In genomic region chr11:75168590-75169361, GRCm38 (mm10) we compare ENCODE assay signal across 8 mouse cellular contexts. TPM values are rescaled to one million over a fixed set of nuclear protein-coding genes. Genes with fewer than 3 reads are reported as not detected.
A peak's percentile ranks its signal among the peaks of the same experiment; 100 is the strongest.
DNase-seq lines count a peak whose midpoint lies in the region; ATAC-seq and TF ChIP-seq lines count a peak whose summit lies in the region.

No protein-coding gene starts in this region.

- ATAC-seq in lung, embryonic 15.5 days (ENCODE audit: borderline replicate concordance, extremely low read depth, low FRiP score, low TSS enrichment) = peak; percentile 36

- peak; percentile 94 for TF ChIP-seq RAD21 in CH12.LX (IDR thresholded peaks at IDR 0.05; ENCODE audit: low read depth, low read length)

- H3K27ac ChIP-seq in CH12.LX (ENCODE audit: insufficient read depth, low read depth) = peak overlapping the region; percentile 29
- peak overlapping the region; percentile 24; the same call in 1 of the 2 replicates for H3K27ac ChIP-seq in bone marrow, adult 2 months (ENCODE audit: control insufficient read depth, insufficient read depth, low read depth, low read length, poor library complexity)
- peak overlapping the region; percentile 67 for H3K27ac ChIP-seq in forebrain, embryonic 10.5 days
- H3K27ac ChIP-seq in lung, embryonic 15.5 days = peak overlapping the region; percentile 89

- TF ChIP-seq EP300 in CH12.LX (IDR thresholded peaks at IDR 0.05; ENCODE audit: low read length) = no peak

- peaks cover 16 to 55% of the 10 kb centered on the region in 2 experiments for H3K4me1 ChIP-seq in CH12.LX (ENCODE audit: control insufficient read depth in 1 of 2, insufficient read depth in 2 of 2)
- H3K4me1 ChIP-seq in bone marrow, adult 2 months (ENCODE audit: control insufficient read depth, insufficient read depth, low read length) = peaks cover 7% of the 10 kb centered on the region
- H3K4me1 ChIP-seq in forebrain, embryonic 10.5 days = peaks cover 91% of the 10 kb centered on the region
- peaks cover 90% of the 10 kb centered on the region for H3K4me1 ChIP-seq in lung, embryonic 15.5 days

- H3K36me3 ChIP-seq in CH12.LX (replicated peaks in 1 of 2; ENCODE audit: control insufficient read depth in 1 of 2, insufficient read depth in 1 of 2, low read length in 1 of 2) = peaks cover 32 to 36% of the 10 kb centered on the region in 2 experiments
- peaks cover under 1% of the 10 kb centered on the region for H3K36me3 ChIP-seq in forebrain, embryonic 10.5 days (replicated peaks)
- peaks cover 4% of the 10 kb centered on the region; the same call in 1 of the 2 replicates for H3K36me3 ChIP-seq in lung, embryonic 15.5 days

- H3K4me3 ChIP-seq in CH12.LX (replicated peaks in 1 of 3; ENCODE audit: low read depth in 2 of 3, low read length in 2 of 3, poor library complexity in 1 of 3) = peak overlapping the region; percentile 61 to 74 (median 71)
- H3K4me3 ChIP-seq in bone marrow, adult 2 months (replicated peaks; ENCODE audit: control insufficient read depth, low read depth, low read length) = peak overlapping the region; percentile 28
- peak overlapping the region; percentile 57 for H3K4me3 ChIP-seq in forebrain, embryonic 10.5 days
- peak overlapping the region; percentile 63 for H3K4me3 ChIP-seq in lung, embryonic 15.5 days

- H3K9me3 ChIP-seq in CH12.LX (replicated peaks; ENCODE audit: low read length) = peaks cover 29% of the 10 kb centered on the region
- no peaks in the 10 kb centered on the region for H3K9me3 ChIP-seq in forebrain, embryonic 10.5 days
- no peaks in the 10 kb centered on the region for H3K9me3 ChIP-seq in lung, embryonic 15.5 days

- peak overlapping the region; percentile 85 for H3K9ac ChIP-seq in CH12.LX (ENCODE audit: insufficient read depth, low read depth)
- H3K9ac ChIP-seq in lung, embryonic 15.5 days = peak overlapping the region; percentile 71

- in situ Hi-C loops in CH12.LX (cut with MboI; ENCODE audit: low pct_ligation_motif_present, low pct_unique_long_range_greater_than_20kb, low sequenced_read_pairs) = loop anchor here (25.0 kb wide), 1 partner anchor 531 kb away; the partner anchor contains the start of gene Cluh

- H3K4me2 ChIP-seq in CH12.LX (ENCODE audit: insufficient read depth, low read depth, poor library complexity, severe bottlenecking) = peak overlapping the region; percentile 90
- peak overlapping the region; percentile 90 for H3K4me2 ChIP-seq in lung, embryonic 15.5 days

- TF ChIP-seq POLR2A in CH12.LX (IDR thresholded peaks at IDR 0.05; ENCODE audit: low read depth, low read length) = peak; percentile 64; the same call in 1 of the 2 replicates
- no peak for TF ChIP-seq POLR2A in bone marrow, adult 2 months (IDR thresholded peaks at IDR 0.05; ENCODE audit: borderline replicate concordance, control insufficient read depth, low read depth, low read length)

- peaks cover 30% of the 10 kb centered on the region for H3K27me3 ChIP-seq in CH12.LX (replicated peaks)
- peaks cover 100% of the 10 kb centered on the region for H3K27me3 ChIP-seq in forebrain, embryonic 10.5 days (ENCODE audit: poor library complexity, severe bottlenecking)
- peaks cover 97% of the 10 kb centered on the region for H3K27me3 ChIP-seq in lung, embryonic 15.5 days

- peak in 1 of 2 experiments; percentile 99; a peak in 2 of 4 replicates for TF ChIP-seq CTCF in CH12.LX (conservative IDR thresholded peaks at IDR 0.05 in 1 of 2, IDR thresholded peaks at IDR 0.05 in 1 of 2; ENCODE audit: low read depth in 2 of 2, low read length in 2 of 2)
- TF ChIP-seq CTCF in bone marrow, adult 2 months (IDR thresholded peaks at IDR 0.05; ENCODE audit: control insufficient read depth, insufficient read depth, low read length) = peak; percentile 87

- dilution Hi-C loops in CH12.LX (cut with MboI; ENCODE audit: extremely low pct_ligation_motif_present, extremely low pct_unique_long_range_greater_than_20kb, low sequenced_read_pairs) = no loop called here

- H3K79me2 ChIP-seq in CH12.LX (replicated peaks; ENCODE audit: control insufficient read depth, extremely low read depth, insufficient read depth, poor library complexity, severe bottlenecking) = no peaks in the 10 kb centered on the region; the same call in 1 of the 2 replicates

- WGBS in bone marrow, adult 2 months = under 1% methylated on average over 80 of the region's 83 CpGs
- under 1% methylated on average over 83 of the region's 83 CpGs for WGBS in forebrain, embryonic 10.5 days
- under 1% methylated on average over 79 of the region's 83 CpGs for WGBS in lung, embryonic 15.5 days

- DNase-seq in CH12.LX (ENCODE audit: extremely low read depth) = peak; percentile 87
- DNase-seq in forebrain, embryonic 10.5 days (ENCODE audit: extremely low spot score, low spot score) = peak; percentile 82
- DNase-seq in heart, postnatal 10 days = peak; percentile 92 to 94
- peak; percentile 85 to 89 for DNase-seq in kidney, postnatal 25 days
- peak; percentile 87 for DNase-seq in ovary, postnatal 10 days (ENCODE audit: low spot score)
- DNase-seq in thymus, postnatal 14 days = peak; percentile 89

- intact Hi-C loops in heart, postnatal 10 days (cut with DNase I) = loop anchor here (1.0 to 5.0 kb wide), 2 partner anchors 36 to 187 kb away; no protein-coding TSS in a partner anchor

TF ChIP-seq in CH12.LX, 34 proteins besides CTCF, POLR2A, EP300 and RAD21 (continues in another document):
- TF ChIP-seq MYC (IDR thresholded peaks at IDR 0.05; ENCODE audit: low read depth, low read length) = 0 out of 2 replicates have a peak, but pooled peaks have one; percentile 15
- peak; percentile 71 for TF ChIP-seq ZC3H11A (IDR thresholded peaks at IDR 0.05; ENCODE audit: low read depth, low read length)
- TF ChIP-seq SIN3A (IDR thresholded peaks at IDR 0.05; ENCODE audit: low read length) = peak; percentile 80
- TF ChIP-seq NRF1 (IDR thresholded peaks at IDR 0.05; ENCODE audit: low read depth, low read length) = peak; percentile 57
- no peak; the same call in 1 of the 2 replicates for TF ChIP-seq CHD2 (IDR thresholded peaks at IDR 0.05; ENCODE audit: low read length)
- TF ChIP-seq POLR2AphosphoS2 (IDR thresholded peaks at IDR 0.05; ENCODE audit: low read depth, low read length) = no peak
- TF ChIP-seq RCOR1 (conservative IDR thresholded peaks at IDR 0.05; ENCODE audit: low read depth, low read length) = peak; percentile 52; the same call in 1 of the 2 replicates
- peak; percentile 65; the same call in 1 of the 2 replicates for TF ChIP-seq NELFE (IDR thresholded peaks at IDR 0.05; ENCODE audit: low read depth, low read length)
- peak; percentile 41; the same call in 1 of the 2 replicates for TF ChIP-seq BHLHE40 (IDR thresholded peaks at IDR 0.05; ENCODE audit: low read depth, low read length)
- peak; percentile 72 for TF ChIP-seq MXI1 (IDR thresholded peaks at IDR 0.05; ENCODE audit: low read depth, low read length)
- TF ChIP-seq IRF4 (IDR thresholded peaks at IDR 0.05; ENCODE audit: low read depth, low read length) = peak; percentile 59; the same call in 1 of the 2 replicates
- TF ChIP-seq CHD1 (IDR thresholded peaks at IDR 0.05; ENCODE audit: low read depth, low read length) = peak; percentile 62; the same call in 1 of the 2 replicates
- peak; percentile 57 for TF ChIP-seq ELF1 (IDR thresholded peaks at IDR 0.05; ENCODE audit: low read depth, low read length)
- peak; percentile 99 for TF ChIP-seq SMC3 (IDR thresholded peaks at IDR 0.05; ENCODE audit: low read depth, low read length)
- peak; percentile 59 for TF ChIP-seq HCFC1 (IDR thresholded peaks at IDR 0.05; ENCODE audit: low read depth, low read length)
- no peak for TF ChIP-seq GABPA (IDR thresholded peaks at IDR 0.05; ENCODE audit: insufficient replicate concordance, low read depth, low read length)
- TF ChIP-seq UBTF (IDR thresholded peaks at IDR 0.05; ENCODE audit: low read depth, low read length) = peak; percentile 98; the same call in 1 of the 2 replicates

RNA-seq across cellular contexts. Expression of gene Hic1, which starts 0.5 kb away (rescaled TPM):
- total RNA-seq in CH12.LX (2012; rRNA removed) (6.4 and 9.6 TPM in 2 replicates), CH12.LX (2014; rRNA removed) (2.8 and 2.9 TPM in 2 replicates)
- polyA plus RNA-seq in CH12.LX (2012; ENCODE audit: insufficient read length, low read depth) = 4.3 and 5.7 TPM in 2 replicates
- 0.36 TPM in 1 of 2 replicates, not detected in the other for polyA plus RNA-seq in bone marrow, adult 2 months (2011; ENCODE audit: insufficient read depth, insufficient read length, low replicate concordance, missing spikeins)
- 0.12 and 0.21 TPM in 2 replicates for polyA plus RNA-seq in forebrain, embryonic 10.5 days (2016; fragmentation: Nextera tagmentation; extraction: Ambion mirVana)
- total RNA-seq in heart, postnatal 10 days (2021) = 10 to 100 TPM; 36.3 to 48.5 TPM
- polyA plus RNA-seq in lung, embryonic 15.5 days (2015; fragmentation: Nextera tagmentation; extraction: Ambion mirVana) = 20.1 and 21.7 TPM in 2 replicates

RNA-seq across cellular contexts. Expression of gene Ovca2, which starts 9.9 kb away (rescaled TPM):
- 20.7 and 28.4 TPM in 2 replicates for total RNA-seq in CH12.LX (2012; rRNA removed)
- 68.4 and 86.9 TPM in 2 replicates for total RNA-seq in CH12.LX (2014; rRNA removed)
- polyA plus RNA-seq in CH12.LX (2012; ENCODE audit: insufficient read length, low read depth) = 28.6 and 32.1 TPM in 2 replicates
- polyA plus RNA-seq in bone marrow, adult 2 months (2011; ENCODE audit: insufficient read depth, insufficient read length, low replicate concordance, missing spikeins) = 5.6 and 20.8 TPM in 2 replicates
- 33.6 and 34.0 TPM in 2 replicates for polyA plus RNA-seq in forebrain, embryonic 10.5 days (2016; fragmentation: Nextera tagmentation; extraction: Ambion mirVana)
- total RNA-seq in heart, postnatal 10 days (2021) = 1 to 10 TPM; 7.8 to 9.5 TPM
- polyA plus RNA-seq in lung, embryonic 15.5 days (2015; fragmentation: Nextera tagmentation; extraction: Ambion mirVana) = 25.5 and 26.2 TPM in 2 replicates

RNA-seq across cellular contexts. Expression of gene Dph1, which starts 22.3 kb away (rescaled TPM):
- total RNA-seq in CH12.LX (2012; rRNA removed) (47.7 and 50.6 TPM in 2 replicates), CH12.LX (2014; rRNA removed) (56.4 and 57.0 TPM in 2 replicates)
- 50.9 and 54.7 TPM in 2 replicates for polyA plus RNA-seq in CH12.LX (2012; ENCODE audit: insufficient read length, low read depth)
- polyA plus RNA-seq in bone marrow, adult 2 months (2011; ENCODE audit: insufficient read depth, insufficient read length, low replicate concordance, missing spikeins) = 3.5 and 5.9 TPM in 2 replicates
- 29.5 TPM in 2 replicates for polyA plus RNA-seq in forebrain, embryonic 10.5 days (2016; fragmentation: Nextera tagmentation; extraction: Ambion mirVana)
- total RNA-seq in heart, postnatal 10 days (2021) = 10 to 100 TPM; 13.9 to 15.6 TPM
- polyA plus RNA-seq in lung, embryonic 15.5 days (2015; fragmentation: Nextera tagmentation; extraction: Ambion mirVana) = 20.4 and 21.0 TPM in 2 replicates

RNA-seq across cellular contexts. Expression of gene Rtn4rl1, which starts 24.8 kb away (rescaled TPM):
- total RNA-seq in CH12.LX (2012; rRNA removed) (0.04 TPM in 2 replicates), CH12.LX (2014; rRNA removed) (0.08 TPM in 1 of 2 replicates, not detected in the other)
- polyA plus RNA-seq in CH12.LX (2012; ENCODE audit: insufficient read length, low read depth) = 0.09 and 0.11 TPM in 2 replicates
- 0.65 and 0.85 TPM in 2 replicates for polyA plus RNA-seq in bone marrow, adult 2 months (2011; ENCODE audit: insufficient read depth, insufficient read length, low replicate concordance, missing spikeins)
- 1.1 and 1.3 TPM in 2 replicates for polyA plus RNA-seq in forebrain, embryonic 10.5 days (2016; fragmentation: Nextera tagmentation; extraction: Ambion mirVana)
- 10 to 100 TPM; 13.9 to 21.4 TPM for total RNA-seq in heart, postnatal 10 days (2021)
- polyA plus RNA-seq in lung, embryonic 15.5 days (2015; fragmentation: Nextera tagmentation; extraction: Ambion mirVana) = 1.8 and 3.3 TPM in 2 replicates

Comparison
In these comparisons a context has a peak if more than half of its experiments do, and no peak if none do; other contexts are left out.
1. Peak in every context shown above with its lines: DNase-seq, ATAC-seq, H3K4me3 ChIP-seq and H3K27ac ChIP-seq.
2. H3K27ac ChIP-seq: peak in every context shown above with its lines; median percentile 89 in lung, embryonic 15.5 days; 67 in forebrain, embryonic 10.5 days; 29 in CH12.LX; 24 in bone marrow, adult 2 months.